Mouse (Mus musculus) midbrain, embryonic 15.5 days (tissue): ENCODE measurements around the gene Arhgap31. TPM values are rescaled to one million over a fixed set of nuclear protein-coding genes. Genes with fewer than 3 reads are reported as not detected.

Experiments used
- ATAC-seq: fragments of 200-750 bp; cut with Nextera tagmentation; replicated peaks from 2 replicates; pipeline ENCODE4 v1.8.0; 2017; ENCODE audit warnings: moderate TSS enrichment
- H3K27ac ChIP-seq: fragments of 300-500 bp; sonication (generic); 2 replicates; pipeline ENCODE4 v1.5.1; 2015; ENCODE audit warnings: mild to moderate bottlenecking, inconsistent platforms
- H3K27me3 ChIP-seq: fragments of 300-500 bp; sonication (generic); replicated peaks from 2 replicates; pipeline ENCODE4 v1.6.1; 2015; ENCODE audit warnings: inconsistent platforms
- H3K36me3 ChIP-seq: fragments of 300-500 bp; sonication (generic); replicated peaks from 2 replicates; pipeline ENCODE4 v1.6.1; 2015; ENCODE audit warnings: inconsistent platforms
- H3K4me1 ChIP-seq: fragments of 300-500 bp; sonication (generic); 2 replicates; pipeline ENCODE4 v1.6.1; 2015; ENCODE audit warnings: inconsistent platforms
- H3K4me2 ChIP-seq: fragments of 300-500 bp; sonication (generic); 2 replicates; pipeline ENCODE4 v1.6.1; 2015; ENCODE audit warnings: inconsistent platforms, mild to moderate bottlenecking, moderate library complexity
- H3K4me3 ChIP-seq: fragments of 300-500 bp; sonication (generic); 2 replicates; pipeline ENCODE4 v1.5.1; 2015; ENCODE audit warnings: mild to moderate bottlenecking, inconsistent platforms
- H3K9ac ChIP-seq: fragments of 300-500 bp; sonication (generic); 2 replicates; pipeline ENCODE4 v1.6.1; 2015; ENCODE audit warnings: mild to moderate bottlenecking, inconsistent platforms
- H3K9me3 ChIP-seq: fragments of 300-500 bp; sonication (generic); 2 replicates; pipeline ENCODE4 v1.6.1; 2016; ENCODE audit warnings: inconsistent platforms
- WGBS: fragments of 180-500 bp; shearing (Covaris S2); methylation state at CpG from one replicate; pipeline ENCODE4 v1.1.7; 2015; ENCODE audit warnings: mixed read lengths; 5-methylcytosine and 5-hydroxymethylcytosine counted together
- polyA plus RNA-seq: library from polyadenylated mRNA; unstranded; fragments of >200 nt; fragmentation: Nextera tagmentation; extraction: Ambion mirVana; gene quantifications from 2 replicates; pipeline ENCODE4 v1.2.1, GENCODE M21; 2015

Gene Arhgap31
- polyA plus RNA-seq, 1 experiment from 2014 or later, result 5.8 TPM

DNA sequence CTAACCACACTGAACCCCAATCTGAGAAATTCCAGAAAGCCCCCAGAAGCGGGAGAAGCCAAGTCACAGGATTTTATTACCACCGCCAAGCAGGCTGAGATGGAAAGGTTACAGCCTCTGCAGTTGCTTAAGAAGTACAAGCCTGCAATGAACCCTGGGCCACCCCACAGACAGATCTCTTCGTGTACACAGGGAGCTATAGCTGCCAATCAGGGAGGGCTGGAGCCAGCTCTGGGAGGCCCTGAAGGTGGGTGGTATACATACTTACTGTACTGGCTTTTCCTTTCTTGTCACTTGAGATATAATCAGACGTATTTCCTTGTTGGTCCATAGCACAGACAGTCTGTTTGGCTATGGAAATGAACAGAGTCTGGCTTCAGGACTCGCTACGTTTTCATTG lies 37.7 kb upstream of the Arhgap31 start:
- Histone ChIP-seq H3K27ac (no peak overlapping the region), H3K4me1 (no peaks in the 10 kb centered on the region), H3K4me2 (no peak overlapping the region), H3K4me3 (no peak overlapping the region), H3K36me3 (no peaks in the 10 kb centered on the region), H3K27me3 (no peaks in the 10 kb centered on the region), H3K9ac (no peak overlapping the region), H3K9me3 (no peaks in the 10 kb centered on the region)
- 86% methylated on average over 6 of the region's 6 CpGs for WGBS
- no peak for ATAC-seq

DNA sequence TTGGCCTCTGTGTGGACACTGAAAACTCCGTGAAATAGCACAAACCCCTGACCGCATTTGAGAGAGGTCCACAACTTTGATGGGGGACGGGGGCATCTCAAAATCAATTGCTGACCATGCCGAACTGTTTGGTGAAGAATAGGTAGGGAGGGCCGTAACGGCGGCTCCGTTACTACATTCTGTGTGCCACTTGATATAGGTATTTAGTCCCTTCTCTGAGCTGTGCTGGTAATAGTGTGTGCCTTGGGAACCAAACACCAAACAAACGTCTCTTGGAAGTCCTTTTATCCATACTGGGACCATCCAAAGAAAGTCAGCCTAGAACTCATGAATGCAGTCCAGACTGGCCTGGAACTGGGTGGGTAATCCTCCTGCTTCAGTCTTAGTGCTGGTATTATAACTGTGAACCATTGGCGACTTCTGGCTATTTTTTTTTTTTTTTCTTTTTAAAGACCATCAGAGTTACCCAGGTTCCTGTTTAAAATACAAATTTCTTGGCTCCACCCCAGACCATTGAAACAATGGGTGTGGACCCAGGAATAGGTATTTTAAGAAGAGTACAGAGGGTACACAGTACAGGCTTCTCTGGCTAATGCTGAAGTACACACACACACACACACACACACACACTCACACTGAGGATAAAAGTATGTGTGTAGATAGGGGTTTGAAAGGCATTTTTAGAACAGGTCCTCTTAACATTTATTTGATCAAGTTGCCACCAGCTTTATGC lies 31.0 kb upstream of the Arhgap31 start:
- H3K27ac ChIP-seq, result no peak overlapping the region
- no peak overlapping the region for H3K9ac ChIP-seq
- H3K36me3 ChIP-seq, result no peaks in the 10 kb centered on the region
- ATAC-seq, result no peak
- no peaks in the 10 kb centered on the region for H3K27me3 ChIP-seq
- no peak overlapping the region for H3K4me2 ChIP-seq
- no peak overlapping the region for H3K4me3 ChIP-seq
- peaks cover 10% of the 10 kb centered on the region; the same call in 1 of the 2 replicates for H3K4me1 ChIP-seq
- WGBS, result 90% methylated on average over 10 of the region's 10 CpGs
- H3K9me3 ChIP-seq, result no peaks in the 10 kb centered on the region

DNA sequence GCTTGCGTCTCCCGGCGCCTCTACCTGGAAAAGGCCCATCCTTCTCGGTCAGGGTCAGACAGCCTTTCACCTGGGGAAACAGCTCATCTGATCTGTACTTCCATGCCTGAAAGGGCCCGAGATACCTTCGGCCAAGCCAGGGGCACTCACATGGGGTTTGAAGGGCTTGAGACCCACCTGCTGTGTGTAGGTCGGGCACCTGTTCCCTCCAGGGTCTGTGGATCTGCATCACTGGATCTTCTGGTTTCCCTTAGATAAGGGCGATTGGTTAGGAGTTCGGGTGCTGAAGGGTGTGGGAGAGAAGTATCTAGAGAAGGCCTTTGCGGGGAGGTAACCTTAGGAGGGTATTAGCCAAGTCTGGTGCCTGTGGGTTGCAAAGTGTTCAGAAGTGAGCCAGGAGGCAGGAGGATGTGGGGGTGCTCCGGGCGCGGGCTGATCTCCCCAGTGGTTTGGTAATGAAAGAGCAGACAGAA lies 29.6 kb upstream of the Arhgap31 start:
- under 1% methylated on average over 13 of the region's 13 CpGs for WGBS

DNA sequence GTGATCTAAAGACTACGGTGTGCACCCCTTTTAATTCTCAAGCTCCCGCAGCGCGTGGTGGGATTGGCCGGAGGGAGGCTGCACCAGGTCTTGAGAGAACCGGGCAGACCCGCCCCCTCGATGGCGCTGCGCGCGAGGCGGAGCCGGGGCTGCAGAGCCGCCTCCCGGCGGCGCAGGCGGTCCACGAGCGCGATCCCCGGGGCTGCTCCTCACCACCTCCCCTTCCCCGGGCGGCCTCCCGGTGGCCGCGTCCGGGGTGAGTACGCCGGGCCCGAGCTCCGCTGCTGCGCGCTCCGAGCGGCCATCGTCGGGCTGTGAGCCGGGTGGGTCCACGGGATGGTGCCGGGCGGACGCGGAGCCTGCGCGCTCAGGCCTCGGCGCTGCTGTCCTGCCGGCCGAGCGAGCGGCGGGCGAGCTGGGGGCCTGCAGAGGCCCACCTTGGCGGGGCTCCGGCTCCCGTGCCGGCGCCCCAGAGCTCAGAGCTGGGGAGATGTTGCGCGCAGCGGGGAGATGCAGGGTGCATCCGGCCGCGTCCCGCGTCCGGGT lies 29.1 kb upstream of the Arhgap31 start, which contains the start of gene B4galt4:
Gene B4galt4 (plus strand): TSS at position 152 of the 546 bp plus-strand sequence.
- Histone ChIP-seq H3K9me3 (no peaks in the 10 kb centered on the region), H3K4me1 (peaks cover 10% of the 10 kb centered on the region; the same call in 1 of the 2 replicates), H3K27me3 (no peaks in the 10 kb centered on the region), H3K27ac (peak within 1 kb of the TSS; percentile 86), H3K9ac (peak within 1 kb of the TSS; percentile 92), H3K36me3 (no peaks in the 10 kb centered on the region), H3K4me2 (peak within 1 kb of the TSS; percentile 80), H3K4me3 (peak within 1 kb of the TSS; percentile 82)
- under 1% methylated on average over 57 of the region's 69 CpGs for WGBS
- ATAC-seq, result peak; percentile 97

More for the DNA sequence above, 29.6 kb upstream of the Arhgap31 start:
- Histone ChIP-seq H3K4me3 (peak overlapping the region; percentile 82), H3K4me1 (peaks cover 10% of the 10 kb centered on the region; the same call in 1 of the 2 replicates), H3K9me3 (no peaks in the 10 kb centered on the region), H3K36me3 (no peaks in the 10 kb centered on the region), H3K4me2 (peak overlapping the region; percentile 80), H3K9ac (peak overlapping the region; percentile 92), H3K27ac (peak overlapping the region; percentile 86), H3K27me3 (no peaks in the 10 kb centered on the region)
- peak; percentile 77 for ATAC-seq

DNA sequence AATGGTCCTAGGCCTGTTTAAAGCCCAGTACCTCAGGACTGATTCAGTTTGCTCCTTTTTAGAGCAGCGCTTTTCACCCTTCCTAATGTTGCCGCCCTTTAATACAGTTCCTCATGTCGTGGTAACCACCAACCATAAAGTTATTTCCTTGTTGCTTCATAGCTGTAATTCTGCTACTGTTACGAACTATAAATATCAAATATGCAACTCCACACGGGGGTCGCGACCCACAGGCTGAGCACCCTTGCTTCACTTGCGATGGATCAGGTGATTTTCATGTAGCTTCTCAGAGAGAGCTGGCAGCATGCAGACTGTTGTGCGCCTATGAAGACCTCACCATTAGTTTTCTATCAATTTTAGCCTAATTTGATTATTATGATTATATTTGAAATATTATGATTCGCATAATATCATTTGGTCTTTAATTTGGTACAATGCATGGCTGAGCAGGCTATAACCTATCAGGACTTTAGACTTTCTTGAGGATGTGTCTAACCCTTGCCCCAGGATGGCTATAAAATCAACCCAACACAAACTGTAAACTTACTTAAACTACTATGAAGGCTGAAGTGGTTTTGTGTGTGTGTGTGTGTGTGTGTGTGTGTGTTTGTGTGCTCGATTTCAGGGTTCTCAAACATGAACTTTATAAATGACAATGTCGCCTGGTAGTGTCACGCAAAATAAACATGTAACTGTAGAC lies 28.3 kb upstream of the Arhgap31 start:
- Histone ChIP-seq H3K4me2 (peak overlapping the region; percentile 80), H3K4me1 (peaks cover 10% of the 10 kb centered on the region; the same call in 1 of the 2 replicates), H3K36me3 (no peaks in the 10 kb centered on the region), H3K27me3 (no peaks in the 10 kb centered on the region), H3K4me3 (peak overlapping the region; percentile 82), H3K9me3 (no peaks in the 10 kb centered on the region), H3K9ac (0 out of 2 replicates have a peak overlapping the region, but pooled peaks have one; percentile 92), H3K27ac (peak overlapping the region; percentile 86; the same call in 1 of the 2 replicates)
- no peak for ATAC-seq
- 87% methylated on average over 13 of the region's 13 CpGs for WGBS

DNA sequence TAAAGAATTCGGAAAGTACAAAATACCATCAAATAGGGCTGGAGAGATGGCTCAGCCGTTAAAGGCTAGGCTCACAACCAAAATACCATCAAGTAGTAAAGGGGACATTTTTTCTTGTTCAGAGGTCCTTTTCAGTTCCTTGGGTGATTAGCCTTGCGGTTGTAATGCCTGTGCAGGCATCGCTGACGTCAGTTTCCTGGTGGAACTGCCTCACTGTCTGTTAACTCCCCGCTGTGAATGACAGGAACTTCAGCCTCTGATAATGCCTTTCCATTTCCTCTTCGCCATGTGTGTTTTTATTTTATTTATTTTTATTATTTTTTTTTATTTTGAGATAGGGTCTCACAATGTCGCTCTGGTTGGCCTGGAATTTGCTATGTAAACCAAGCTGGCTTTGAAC lies 17.8 kb upstream of the Arhgap31 start:
- no peaks in the 10 kb centered on the region for H3K9me3 ChIP-seq
- H3K4me3 ChIP-seq, result no peak overlapping the region
- H3K27ac ChIP-seq, result no peak overlapping the region
- no peak for ATAC-seq
- no peak overlapping the region for H3K9ac ChIP-seq
- no peaks in the 10 kb centered on the region for H3K4me1 ChIP-seq
- H3K4me2 ChIP-seq, result no peak overlapping the region
- H3K27me3 ChIP-seq, result no peaks in the 10 kb centered on the region
- WGBS, result 74% methylated on average over 8 of the region's 8 CpGs
- no peaks in the 10 kb centered on the region for H3K36me3 ChIP-seq

DNA sequence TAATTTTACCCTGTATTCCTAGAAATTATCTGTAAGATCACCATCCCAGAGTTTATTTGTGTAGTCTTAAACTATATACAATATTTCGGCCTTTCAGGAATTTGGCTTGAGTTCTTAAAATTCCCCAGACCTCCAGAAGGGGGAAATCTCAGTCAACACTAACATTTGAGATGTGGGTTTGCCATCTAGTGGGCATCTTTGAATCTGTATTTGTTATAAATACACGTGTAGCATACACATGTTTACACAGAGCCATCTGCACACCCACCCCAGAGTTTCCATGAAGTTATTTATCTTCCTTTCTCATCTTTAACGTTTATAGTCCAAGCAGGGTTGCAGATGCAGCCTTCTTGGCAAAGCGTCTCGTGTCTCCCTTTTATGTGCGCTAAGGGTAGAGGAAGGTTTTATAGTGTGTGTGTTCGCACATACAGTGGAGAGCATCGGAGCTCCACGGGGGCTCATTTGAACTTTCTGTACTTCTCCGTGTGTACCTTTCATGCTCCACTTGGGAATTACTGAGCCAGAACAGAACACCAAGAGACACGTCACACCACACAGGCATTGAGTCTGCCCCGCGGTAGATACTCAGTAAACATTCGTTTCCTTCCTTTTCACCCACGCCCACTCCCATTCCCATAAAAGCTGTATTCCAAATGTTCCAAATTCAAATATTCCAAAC lies 16.7 kb upstream of the Arhgap31 start:
- Histone ChIP-seq H3K36me3 (no peaks in the 10 kb centered on the region), H3K4me2 (no peak overlapping the region), H3K27ac (no peak overlapping the region), H3K27me3 (no peaks in the 10 kb centered on the region), H3K4me1 (no peaks in the 10 kb centered on the region), H3K4me3 (no peak overlapping the region), H3K9me3 (no peaks in the 10 kb centered on the region), H3K9ac (no peak overlapping the region)
- WGBS, result 63% methylated on average over 15 of the region's 15 CpGs
- 0 out of 2 replicates have a peak, but pooled peaks have one; percentile 48 for ATAC-seq

DNA sequence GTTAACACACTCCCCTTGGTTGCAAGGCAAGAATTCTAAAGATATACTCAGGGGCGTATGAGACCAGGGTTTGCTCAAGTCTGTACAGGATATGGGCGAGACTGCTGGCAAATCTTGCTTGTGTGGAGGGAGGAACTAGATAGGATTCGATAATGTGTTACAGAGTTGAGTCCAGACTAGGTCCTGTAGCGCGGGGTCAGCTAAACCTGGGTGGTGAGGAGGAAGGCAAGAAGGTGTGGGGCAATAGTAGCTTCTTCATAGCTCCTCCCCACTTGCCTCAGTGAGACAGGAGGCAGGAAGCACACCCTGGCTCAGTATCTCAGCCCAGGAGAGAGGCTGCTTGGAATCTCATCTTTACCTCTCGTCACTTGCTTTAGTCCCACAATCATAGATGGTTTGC lies 16.1 kb upstream of the Arhgap31 start:
- no peak; the same call in 1 of the 2 replicates for ATAC-seq
- H3K4me3 ChIP-seq, result no peak overlapping the region

DNA sequence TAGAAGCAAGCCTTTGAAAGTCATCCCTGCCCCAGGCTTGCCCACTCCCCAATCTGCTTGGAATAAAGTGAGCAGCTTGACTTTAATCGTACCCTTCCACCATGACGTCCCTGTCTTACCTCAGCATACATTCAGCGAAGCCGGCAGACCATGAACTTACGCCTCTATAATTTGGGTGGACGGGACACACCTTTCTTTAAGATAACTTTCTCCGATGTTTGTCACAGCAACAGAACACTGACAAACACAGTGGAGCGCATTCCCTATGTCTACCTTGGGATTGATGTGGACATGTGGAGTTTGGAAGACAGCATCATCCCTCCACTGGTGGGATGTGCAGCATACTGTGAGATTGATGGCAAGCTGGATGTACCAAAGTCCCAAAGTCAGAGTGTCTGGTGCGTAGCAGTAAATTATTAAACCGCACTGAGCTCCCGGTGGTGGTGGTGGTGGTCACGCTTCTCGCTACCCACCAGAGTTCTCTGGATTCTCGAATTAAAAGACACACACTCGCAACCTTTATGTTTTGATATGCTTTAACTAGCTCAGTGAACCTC lies 15.6 kb upstream of the Arhgap31 start:
- no peaks in the 10 kb centered on the region for H3K9me3 ChIP-seq
- H3K4me1 ChIP-seq, result no peaks in the 10 kb centered on the region
- H3K27me3 ChIP-seq, result no peaks in the 10 kb centered on the region
- H3K4me3 ChIP-seq, result no peak overlapping the region
- H3K4me2 ChIP-seq, result no peak overlapping the region
- no peak overlapping the region for H3K27ac ChIP-seq
- H3K9ac ChIP-seq, result no peak overlapping the region
- H3K36me3 ChIP-seq, result no peaks in the 10 kb centered on the region
- WGBS, result 91% methylated on average over 15 of the region's 15 CpGs
- ATAC-seq, result no peak

More for the DNA sequence above, 16.1 kb upstream of the Arhgap31 start:
- Histone ChIP-seq H3K27ac (no peak overlapping the region), H3K4me2 (no peak overlapping the region), H3K4me1 (no peaks in the 10 kb centered on the region), H3K36me3 (no peaks in the 10 kb centered on the region), H3K9ac (no peak overlapping the region), H3K27me3 (no peaks in the 10 kb centered on the region), H3K9me3 (no peaks in the 10 kb centered on the region)
- 92% methylated on average over 6 of the region's 6 CpGs for WGBS

DNA sequence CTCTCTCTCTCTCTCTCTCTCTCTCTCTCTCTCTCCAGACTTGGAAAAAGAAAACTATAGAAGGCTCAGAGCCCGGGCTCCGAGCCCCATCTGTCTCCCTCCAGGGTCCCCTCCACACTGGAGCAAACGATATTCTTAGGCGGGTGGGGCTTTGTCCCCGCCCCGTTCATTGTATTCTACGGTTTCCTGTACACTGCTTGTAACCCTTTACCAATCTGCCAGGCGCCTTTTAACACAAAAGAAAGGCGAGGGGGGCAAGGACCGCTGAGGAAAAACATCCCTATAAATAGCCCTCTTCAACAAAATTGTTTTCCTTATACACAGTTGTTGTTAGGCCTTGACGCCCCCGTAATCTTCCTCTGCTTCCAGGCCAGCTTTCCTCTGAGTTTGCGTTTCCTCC lies 11.9 kb upstream of the Arhgap31 start:
- H3K27me3 ChIP-seq, result no peaks in the 10 kb centered on the region
- no peaks in the 10 kb centered on the region for H3K9me3 ChIP-seq
- WGBS, result 61% methylated on average over 13 of the region's 13 CpGs
- H3K27ac ChIP-seq, result no peak overlapping the region
- H3K9ac ChIP-seq, result no peak overlapping the region
- H3K4me3 ChIP-seq, result no peak overlapping the region
- no peaks in the 10 kb centered on the region for H3K36me3 ChIP-seq
- no peak for ATAC-seq
- H3K4me1 ChIP-seq, result no peaks in the 10 kb centered on the region
- no peak overlapping the region for H3K4me2 ChIP-seq

DNA sequence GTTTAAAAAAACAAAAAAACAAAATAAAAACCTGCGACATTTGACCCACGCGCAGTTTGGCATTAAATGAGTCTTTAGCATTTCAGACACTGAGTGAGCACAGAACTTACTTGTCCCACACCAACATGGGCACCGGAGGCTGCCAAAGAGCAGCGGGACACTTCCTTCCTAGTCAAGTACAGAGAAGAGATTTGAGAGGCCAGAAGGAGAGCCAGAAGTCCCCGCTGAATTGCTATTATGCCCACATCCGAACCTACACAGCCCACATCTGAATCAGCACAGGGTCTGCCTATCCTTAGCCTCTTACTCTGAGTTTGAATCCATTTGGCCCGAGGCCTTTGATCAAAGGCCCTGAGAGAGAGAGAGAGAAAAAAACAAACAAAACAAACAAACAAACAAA lies 11.2 kb upstream of the Arhgap31 start:
- Histone ChIP-seq H3K27ac (no peak overlapping the region), H3K4me3 (no peak overlapping the region), H3K9me3 (no peaks in the 10 kb centered on the region), H3K27me3 (no peaks in the 10 kb centered on the region), H3K4me1 (no peaks in the 10 kb centered on the region), H3K36me3 (no peaks in the 10 kb centered on the region), H3K4me2 (no peak overlapping the region), H3K9ac (no peak overlapping the region)
- ATAC-seq, result no peak
- 81% methylated on average over 8 of the region's 8 CpGs for WGBS
